Mouse (Mus musculus): Measurements from ENCODE around the gene Zbtb41. TPM values are rescaled to one million over a fixed set of nuclear protein-coding genes. Genes with fewer than 3 reads are reported as not detected.
A peak's percentile ranks its signal among the peaks of the same experiment; 100 is the strongest.
"Not testable (repeated sequence)": the region's sequence is repeated elsewhere in the genome, so short reads cannot be mapped to it uniquely, and the experiment has no call there.

The Zbtb41 gene
- polyA plus RNA-seq, 1 experiment from 2014 or later: 5.4 TPM

- ATAC-seq; H3K4me3 ChIP-seq (ENCODE audit: low read length); H3K4me1 ChIP-seq (ENCODE audit: control insufficient read depth, insufficient read depth, low read length); H3K27ac ChIP-seq (ENCODE audit: low read length); H3K36me3 ChIP-seq (ENCODE audit: control insufficient read depth, insufficient read depth, low read length); H3K9ac ChIP-seq (ENCODE audit: low read depth, low read length); H3K27me3 ChIP-seq (replicated peaks; ENCODE audit: control insufficient read depth, insufficient read depth, low read length); H3K4me2 ChIP-seq (ENCODE audit: low read depth, low read length); H3K9me3 ChIP-seq (ENCODE audit: control insufficient read depth, low read length): not testable (repeated sequence)
- 84% methylated on average over 2 of the region's 2 CpGs for WGBS
Observed at GRCm38 (mm10) chr1:139412365-139412764, 9.7 kb upstream of the Zbtb41 start.

- Histone ChIP-seq H3K9me3 (ENCODE audit: control insufficient read depth, low read length) (no peaks in the 10 kb centered on the region), H3K4me2 (ENCODE audit: low read depth, low read length) (no peak overlapping the region), H3K27me3 (replicated peaks; ENCODE audit: control insufficient read depth, insufficient read depth, low read length) (no peaks in the 10 kb centered on the region), H3K9ac (ENCODE audit: low read depth, low read length) (no peak overlapping the region), H3K27ac (ENCODE audit: low read length) (no peak overlapping the region), H3K4me3 (ENCODE audit: low read length) (no peak overlapping the region), H3K36me3 (ENCODE audit: control insufficient read depth, insufficient read depth, low read length) (no peaks in the 10 kb centered on the region), H3K4me1 (ENCODE audit: control insufficient read depth, insufficient read depth, low read length) (no peaks in the 10 kb centered on the region)
- WGBS: 82% methylated on average over 3 of the region's 3 CpGs
- no peak for ATAC-seq
Observed at GRCm38 (mm10) chr1:139413465-139413864, 8.6 kb upstream of the Zbtb41 start.

GRCm38 (mm10) chr1:139421521-139421874 is 590 bp upstream of the Zbtb41 start:
- peaks cover 23% of the 10 kb centered on the region for H3K4me1 ChIP-seq (ENCODE audit: control insufficient read depth, insufficient read depth, low read length)
- H3K27ac ChIP-seq (ENCODE audit: low read length): 0 out of 2 replicates have a peak overlapping the region, but pooled peaks have one; percentile 59
- WGBS: 5% methylated on average over 8 of the region's 8 CpGs
- peak overlapping the region; percentile 60 for H3K4me2 ChIP-seq (ENCODE audit: low read depth, low read length)
- no peaks in the 10 kb centered on the region for H3K27me3 ChIP-seq (replicated peaks; ENCODE audit: control insufficient read depth, insufficient read depth, low read length)
- no peaks in the 10 kb centered on the region for H3K9me3 ChIP-seq (ENCODE audit: control insufficient read depth, low read length)
- no peaks in the 10 kb centered on the region for H3K36me3 ChIP-seq (ENCODE audit: control insufficient read depth, insufficient read depth, low read length)
- peak overlapping the region; percentile 97 for H3K9ac ChIP-seq (ENCODE audit: low read depth, low read length)
- H3K4me3 ChIP-seq (ENCODE audit: low read length): peak overlapping the region; percentile 91
- peak; percentile 24 for ATAC-seq

- ATAC-seq: peak; percentile 3; the same call in 1 of the 2 replicates
- H3K36me3 ChIP-seq (ENCODE audit: control insufficient read depth, insufficient read depth, low read length): no peaks in the 10 kb centered on the region; the same call in 1 of the 2 replicates
- 14% methylated on average over 10 of the region's 10 CpGs for WGBS
Observed at GRCm38 (mm10) chr1:139422941-139423340, 853 bp downstream of the Zbtb41 start.

GRCm38 (mm10) chr1:139423931-139424330 is 1.8 kb downstream of the Zbtb41 start:
- H3K4me1 ChIP-seq (ENCODE audit: control insufficient read depth, insufficient read depth, low read length): peaks cover 27% of the 10 kb centered on the region
- H3K4me3 ChIP-seq (ENCODE audit: low read length): peak overlapping the region; percentile 91
- H3K36me3 ChIP-seq (ENCODE audit: control insufficient read depth, insufficient read depth, low read length): no peaks in the 10 kb centered on the region; the same call in 1 of the 2 replicates
- H3K9ac ChIP-seq (ENCODE audit: low read depth, low read length): peak overlapping the region; percentile 36
- H3K9me3 ChIP-seq (ENCODE audit: control insufficient read depth, low read length): no peaks in the 10 kb centered on the region
- no peak for ATAC-seq
- WGBS: 47% methylated on average over 10 of the region's 10 CpGs
- H3K27me3 ChIP-seq (replicated peaks; ENCODE audit: control insufficient read depth, insufficient read depth, low read length): no peaks in the 10 kb centered on the region
- peak overlapping the region; percentile 74 for H3K4me2 ChIP-seq (ENCODE audit: low read depth, low read length)
- H3K27ac ChIP-seq (ENCODE audit: low read length): no peak overlapping the region

More at GRCm38 (mm10) chr1:139422941-139423340, 853 bp downstream of the Zbtb41 start:
- Histone ChIP-seq H3K4me2 (ENCODE audit: low read depth, low read length) (peak overlapping the region; percentile 74), H3K4me3 (ENCODE audit: low read length) (peak overlapping the region; percentile 91), H3K27me3 (replicated peaks; ENCODE audit: control insufficient read depth, insufficient read depth, low read length) (no peaks in the 10 kb centered on the region), H3K27ac (ENCODE audit: low read length) (peak overlapping the region; percentile 85; the same call in 1 of the 2 replicates), H3K9ac (ENCODE audit: low read depth, low read length) (peak overlapping the region; percentile 97), H3K9me3 (ENCODE audit: control insufficient read depth, low read length) (no peaks in the 10 kb centered on the region), H3K4me1 (ENCODE audit: control insufficient read depth, insufficient read depth, low read length) (peaks cover 27% of the 10 kb centered on the region)

- Histone ChIP-seq H3K4me1 (ENCODE audit: control insufficient read depth, insufficient read depth, low read length) (peaks cover 27% of the 10 kb centered on the region), H3K9ac (ENCODE audit: low read depth, low read length) (no peak overlapping the region)
- no peak for ATAC-seq
Observed at GRCm38 (mm10) chr1:139425006-139425405, 2.9 kb downstream of the Zbtb41 start.

GRCm38 (mm10) chr1:139438373-139438772 is 16.3 kb downstream of the Zbtb41 start:
- Histone ChIP-seq H3K36me3 (ENCODE audit: control insufficient read depth, insufficient read depth, low read length) (peaks cover 12% of the 10 kb centered on the region), H3K9me3 (ENCODE audit: control insufficient read depth, low read length) (no peaks in the 10 kb centered on the region), H3K9ac (ENCODE audit: low read depth, low read length) (no peak overlapping the region), H3K27ac (ENCODE audit: low read length) (no peak overlapping the region), H3K4me2 (ENCODE audit: low read depth, low read length) (no peak overlapping the region), H3K27me3 (replicated peaks; ENCODE audit: control insufficient read depth, insufficient read depth, low read length) (no peaks in the 10 kb centered on the region), H3K4me1 (ENCODE audit: control insufficient read depth, insufficient read depth, low read length) (no peaks in the 10 kb centered on the region), H3K4me3 (ENCODE audit: low read length) (no peak overlapping the region)
- ATAC-seq: no peak

More at GRCm38 (mm10) chr1:139425006-139425405, 2.9 kb downstream of the Zbtb41 start:
- 31% methylated on average over 3 of the region's 3 CpGs for WGBS
- no peak overlapping the region for H3K27ac ChIP-seq (ENCODE audit: low read length)
- no peaks in the 10 kb centered on the region for H3K9me3 ChIP-seq (ENCODE audit: control insufficient read depth, low read length)
- H3K36me3 ChIP-seq (ENCODE audit: control insufficient read depth, insufficient read depth, low read length): peaks cover 3% of the 10 kb centered on the region; the same call in 1 of the 2 replicates
- H3K4me2 ChIP-seq (ENCODE audit: low read depth, low read length): peak overlapping the region; percentile 50
- H3K27me3 ChIP-seq (replicated peaks; ENCODE audit: control insufficient read depth, insufficient read depth, low read length): no peaks in the 10 kb centered on the region
- H3K4me3 ChIP-seq (ENCODE audit: low read length): peak overlapping the region; percentile 9

- not testable (repeated sequence) for ATAC-seq; H3K27me3 ChIP-seq (replicated peaks; ENCODE audit: control insufficient read depth, insufficient read depth, low read length); H3K27ac ChIP-seq (ENCODE audit: low read length); H3K4me2 ChIP-seq (ENCODE audit: low read depth, low read length); H3K4me1 ChIP-seq (ENCODE audit: control insufficient read depth, insufficient read depth, low read length); H3K9me3 ChIP-seq (ENCODE audit: control insufficient read depth, low read length); H3K4me3 ChIP-seq (ENCODE audit: low read length); H3K36me3 ChIP-seq (ENCODE audit: control insufficient read depth, insufficient read depth, low read length); H3K9ac ChIP-seq (ENCODE audit: low read depth, low read length)
- 81% methylated on average over 9 of the region's 9 CpGs for WGBS
Observed at GRCm38 (mm10) chr1:139443103-139443502, 21.0 kb downstream of the Zbtb41 start.

GRCm38 (mm10) chr1:139454340-139455225 is 32.5 kb downstream of the Zbtb41 start, which contains the start of gene Aspm:
TSS of gene Aspm (plus strand) at chr1:139454772.
- H3K27me3 ChIP-seq (replicated peaks; ENCODE audit: control insufficient read depth, insufficient read depth, low read length): no peaks in the 10 kb centered on the region
- peak; percentile 100 for ATAC-seq
- peak within 1 kb of the TSS; percentile 90 for H3K4me2 ChIP-seq (ENCODE audit: low read depth, low read length)
- under 1% methylated on average over 59 of the region's 65 CpGs for WGBS
- H3K36me3 ChIP-seq (ENCODE audit: control insufficient read depth, insufficient read depth, low read length): peaks cover 5% of the 10 kb centered on the region; the same call in 1 of the 2 replicates
- peak within 1 kb of the TSS; percentile 80 for H3K4me3 ChIP-seq (ENCODE audit: low read length)
- 0 out of 2 replicates have a peak within 1 kb of the TSS, but pooled peaks have one; percentile 5 for H3K27ac ChIP-seq (ENCODE audit: low read length)
- H3K4me1 ChIP-seq (ENCODE audit: control insufficient read depth, insufficient read depth, low read length): peaks cover 10% of the 10 kb centered on the region
- no peaks in the 10 kb centered on the region for H3K9me3 ChIP-seq (ENCODE audit: control insufficient read depth, low read length)
- peak within 1 kb of the TSS; percentile 79 for H3K9ac ChIP-seq (ENCODE audit: low read depth, low read length)

All from intestine, embryonic 16.5 days (tissue).